Mouse (Mus musculus): ENCODE data around the gene Gimap5. TPM values are rescaled to one million over a fixed set of nuclear protein-coding genes. Genes with fewer than 3 reads are reported as not detected.

The Gimap5 gene
- not detected in 2 replicates for polyA plus RNA-seq (2011; ENCODE audit: insufficient read length, low read depth, missing spikeins)

DNA sequence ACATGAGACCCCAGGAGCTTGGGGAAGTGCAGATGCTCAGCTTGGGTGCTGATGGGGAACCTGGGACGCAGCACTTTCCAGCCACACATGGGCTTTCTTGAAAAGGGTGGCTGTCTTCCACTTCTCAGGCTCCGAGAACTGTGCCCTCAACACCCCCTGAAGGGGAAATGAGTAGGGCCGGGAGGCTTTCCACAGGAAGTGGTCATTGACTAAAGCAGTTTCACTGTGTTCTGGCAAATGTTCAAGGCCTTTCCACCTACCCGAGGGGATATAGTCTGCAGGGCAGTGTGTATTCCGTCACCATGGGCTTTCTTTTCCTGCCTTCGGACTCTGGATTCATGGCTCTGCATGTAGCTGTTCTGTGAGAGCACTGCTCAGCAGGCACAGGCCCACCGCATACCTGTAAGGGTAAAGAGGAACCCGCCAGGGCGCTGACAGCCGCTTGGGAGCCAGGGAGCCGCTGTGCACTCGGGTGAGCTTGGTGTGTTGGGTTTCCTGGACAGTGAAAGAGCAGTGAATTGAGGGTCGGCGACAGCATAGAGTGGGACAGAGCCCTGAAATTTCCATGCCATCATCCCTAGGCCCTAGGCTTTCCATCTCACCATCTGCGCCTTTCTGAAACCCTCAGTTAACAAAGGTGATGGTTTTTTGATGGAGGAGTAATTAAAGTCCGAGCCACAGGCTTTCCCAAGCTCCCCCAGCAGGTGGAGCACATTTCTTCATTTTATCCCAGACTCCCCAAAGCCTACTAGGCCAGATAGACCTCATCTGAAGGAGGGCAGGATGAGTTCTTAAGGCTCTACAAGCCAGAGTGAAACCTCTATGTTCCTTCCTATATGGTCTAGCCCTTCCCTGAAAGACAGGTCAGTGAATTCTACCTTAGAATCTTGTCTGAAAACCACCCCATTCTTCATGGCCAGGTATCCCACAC is at the start of gene Gimap5:
Gimap5 (plus strand) TSS at position 239 of the 931 bp plus-strand sequence.
- TF ChIP-seq POLR2A (IDR thresholded peaks at IDR 0.05; ENCODE audit: low read depth, low read length) (no peak), CTCF (IDR thresholded peaks at IDR 0.05; ENCODE audit: borderline replicate concordance, insufficient read depth, low read length) (no peak)
- H3K4me1 ChIP-seq (ENCODE audit: control insufficient read depth, insufficient read depth, low read length), result no peaks in the 10 kb centered on the region
- no peak within 1 kb of the TSS for H3K4me3 ChIP-seq (ENCODE audit: insufficient read depth, low read length)
- no peak within 1 kb of the TSS for H3K27ac ChIP-seq (ENCODE audit: insufficient read depth, low read length)

DNA sequence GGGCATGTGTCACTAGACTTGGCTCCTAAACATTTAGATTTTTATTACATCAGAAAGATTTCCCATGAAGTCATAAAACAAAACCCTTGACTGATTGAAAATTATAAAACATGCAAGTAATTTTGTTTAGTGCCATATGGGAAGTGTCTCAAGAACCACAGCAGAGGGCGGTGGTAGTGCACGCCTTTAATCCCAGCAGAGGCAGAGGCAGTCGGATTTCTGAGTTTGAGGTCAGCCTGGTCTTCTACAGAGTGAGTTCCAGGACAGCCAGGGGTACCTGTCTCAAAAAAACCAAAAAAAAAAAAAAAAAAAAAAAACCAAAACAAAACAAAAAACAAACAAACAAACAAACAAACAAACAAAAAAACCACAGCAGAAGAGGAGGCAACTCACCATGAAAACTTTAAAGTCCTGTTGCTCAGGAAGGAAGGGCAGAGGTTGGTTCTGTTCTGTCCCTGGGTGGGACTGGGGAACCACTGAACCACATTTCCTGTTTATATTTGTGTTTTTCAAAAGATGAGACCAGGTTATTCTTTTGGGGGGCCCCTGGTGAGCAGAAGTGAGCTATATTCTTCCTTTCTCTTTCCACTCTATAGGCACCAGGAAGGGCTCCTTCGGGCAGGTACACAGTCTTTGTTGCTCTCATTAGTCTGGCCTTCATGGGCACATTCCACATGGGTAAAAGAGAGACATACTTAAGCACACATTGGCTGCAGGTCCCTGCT is 49.0 kb upstream of the Gimap5 start:
- H3K27ac ChIP-seq (ENCODE audit: insufficient read depth, low read length), result no peak overlapping the region
- no peak overlapping the region for H3K4me3 ChIP-seq (ENCODE audit: insufficient read depth, low read length)

DNA sequence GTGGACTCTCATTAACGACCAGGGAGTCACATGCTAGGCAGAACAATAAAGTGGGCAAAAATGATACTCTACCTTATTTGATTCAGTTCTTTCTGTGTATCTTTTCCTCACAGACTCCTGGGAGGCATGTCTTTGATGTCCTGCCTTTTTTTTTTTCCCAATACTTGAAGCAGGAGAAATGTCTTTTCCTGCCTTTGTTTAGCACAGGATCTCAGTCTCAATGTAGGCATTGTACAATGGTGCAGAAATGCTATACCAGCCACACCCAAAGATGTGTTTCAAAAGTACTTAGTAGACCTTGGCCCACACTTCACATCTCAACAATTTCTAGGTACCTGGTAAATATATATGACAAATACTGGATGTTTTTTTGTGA is 48.5 kb upstream of the Gimap5 start:
- no peak overlapping the region for H3K27ac ChIP-seq (ENCODE audit: insufficient read depth, low read length)
- H3K4me3 ChIP-seq (ENCODE audit: insufficient read depth, low read length), result no peak overlapping the region
- H3K4me1 ChIP-seq (ENCODE audit: control insufficient read depth, insufficient read depth, low read length), result no peaks in the 10 kb centered on the region
- TF ChIP-seq POLR2A (IDR thresholded peaks at IDR 0.05; ENCODE audit: low read depth, low read length) (no peak), CTCF (IDR thresholded peaks at IDR 0.05; ENCODE audit: borderline replicate concordance, insufficient read depth, low read length) (no peak)

More for the DNA sequence above, 49.0 kb upstream of the Gimap5 start:
- TF ChIP-seq CTCF (IDR thresholded peaks at IDR 0.05; ENCODE audit: borderline replicate concordance, insufficient read depth, low read length), result no peak
- TF ChIP-seq POLR2A (IDR thresholded peaks at IDR 0.05; ENCODE audit: low read depth, low read length), result no peak
- no peaks in the 10 kb centered on the region for H3K4me1 ChIP-seq (ENCODE audit: control insufficient read depth, insufficient read depth, low read length)

DNA sequence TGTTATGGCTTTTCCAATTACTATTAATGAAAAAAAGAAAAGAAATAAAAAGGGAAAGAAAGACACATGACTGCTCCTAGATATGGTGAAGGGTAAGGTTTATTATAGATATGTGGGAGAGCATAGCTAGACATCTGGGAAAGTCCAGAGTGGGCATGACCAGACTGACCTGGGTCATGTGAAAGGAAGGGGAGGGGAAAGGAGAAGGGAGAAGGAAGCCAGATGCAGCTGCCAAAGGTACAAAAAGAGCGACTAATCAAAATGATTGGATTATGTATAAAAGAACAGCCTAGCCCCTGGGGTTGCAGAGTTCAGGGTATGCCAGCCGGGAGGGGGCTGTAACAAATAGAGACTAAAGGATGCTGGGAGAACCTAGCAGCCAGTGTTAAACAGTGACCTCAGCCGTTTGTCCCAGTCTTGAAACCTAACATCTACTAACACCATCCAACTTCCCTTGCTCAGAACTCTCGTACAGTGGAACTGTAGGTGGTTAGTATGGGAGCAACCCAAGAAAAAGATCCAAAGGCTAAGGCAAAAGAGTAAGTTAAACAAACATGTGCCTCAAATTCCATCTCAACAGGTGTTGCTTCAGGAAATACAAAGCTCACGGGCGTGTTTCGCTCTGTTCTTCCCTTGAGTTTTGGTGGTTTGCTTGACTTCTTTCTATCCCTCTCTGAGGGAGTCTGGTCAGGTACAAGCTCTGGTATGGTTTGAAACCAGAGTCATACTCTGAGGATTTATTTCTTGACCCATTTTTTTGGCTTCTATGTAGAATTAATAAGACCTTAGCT is 47.7 kb upstream of the Gimap5 start:
- H3K27ac ChIP-seq (ENCODE audit: insufficient read depth, low read length), result no peak overlapping the region
- no peak for TF ChIP-seq POLR2A (IDR thresholded peaks at IDR 0.05; ENCODE audit: low read depth, low read length)
- TF ChIP-seq CTCF (IDR thresholded peaks at IDR 0.05; ENCODE audit: borderline replicate concordance, insufficient read depth, low read length), result no peak
- H3K4me3 ChIP-seq (ENCODE audit: insufficient read depth, low read length), result no peak overlapping the region
- no peaks in the 10 kb centered on the region for H3K4me1 ChIP-seq (ENCODE audit: control insufficient read depth, insufficient read depth, low read length)

DNA sequence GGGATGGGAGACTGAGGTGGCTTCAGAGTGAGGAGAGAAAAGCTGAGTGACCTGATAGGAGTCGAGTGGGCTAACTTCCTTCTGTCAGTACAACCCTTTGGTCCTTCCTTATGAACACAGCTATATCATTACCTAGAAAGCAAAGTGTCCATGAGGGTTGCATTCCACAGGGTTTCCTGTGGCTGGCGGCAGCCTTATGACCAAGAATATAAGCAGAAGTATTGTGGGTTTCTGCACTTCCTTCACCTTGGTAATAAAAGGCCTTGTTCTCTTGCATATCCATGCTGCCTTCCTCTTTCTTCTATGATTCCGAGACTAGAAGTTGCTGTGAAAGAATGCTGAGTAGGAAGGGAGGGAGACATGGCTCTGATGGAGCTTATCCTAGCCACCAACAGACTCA is 47.1 kb upstream of the Gimap5 start:
- Histone ChIP-seq H3K4me3 (ENCODE audit: insufficient read depth, low read length) (no peak overlapping the region), H3K4me1 (ENCODE audit: control insufficient read depth, insufficient read depth, low read length) (no peaks in the 10 kb centered on the region), H3K27ac (ENCODE audit: insufficient read depth, low read length) (no peak overlapping the region)
- TF ChIP-seq CTCF (IDR thresholded peaks at IDR 0.05; ENCODE audit: borderline replicate concordance, insufficient read depth, low read length), result no peak

DNA sequence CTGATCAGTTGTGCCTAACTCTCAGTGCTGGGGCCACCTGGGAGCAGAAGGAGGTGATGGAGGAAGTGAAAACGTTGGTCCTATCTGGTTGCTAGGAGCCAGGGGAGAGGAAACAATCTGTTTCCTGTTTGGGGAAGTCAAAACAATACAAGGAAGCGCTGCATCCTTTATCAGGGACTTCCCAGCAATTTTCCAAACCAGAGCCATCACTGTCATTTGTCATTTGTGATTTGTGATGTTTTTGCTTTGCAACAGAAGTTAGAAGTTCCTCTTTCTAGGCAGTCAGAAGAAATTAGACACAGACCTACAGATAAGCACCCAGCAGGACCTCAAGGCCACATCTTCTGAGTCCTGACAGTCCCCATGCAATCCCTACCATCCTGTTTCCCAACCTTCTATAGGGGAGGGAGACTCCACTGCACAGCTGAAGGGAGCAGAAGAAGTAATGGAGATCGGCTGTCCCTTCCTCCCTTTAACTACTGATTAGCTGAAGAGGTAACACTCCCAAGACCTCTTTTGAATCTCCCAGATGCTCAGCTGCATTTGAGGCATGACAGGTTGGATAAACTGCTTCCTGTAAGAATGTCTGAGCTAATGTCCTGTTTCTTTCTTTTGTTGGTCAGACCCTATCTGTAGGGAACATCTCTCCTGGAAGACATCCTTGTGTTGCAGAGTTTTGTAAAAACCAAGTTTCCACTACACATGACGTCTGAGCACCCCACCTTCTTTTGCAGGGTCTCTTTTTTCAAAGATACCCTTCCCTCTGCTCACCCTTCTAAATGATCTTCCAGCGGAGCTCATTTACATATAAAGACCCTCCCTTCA is 45.5 kb upstream of the Gimap5 start:
- Histone ChIP-seq H3K4me3 (ENCODE audit: insufficient read depth, low read length) (no peak overlapping the region), H3K4me1 (ENCODE audit: control insufficient read depth, insufficient read depth, low read length) (no peaks in the 10 kb centered on the region), H3K27ac (ENCODE audit: insufficient read depth, low read length) (no peak overlapping the region)
- TF ChIP-seq POLR2A (IDR thresholded peaks at IDR 0.05; ENCODE audit: low read depth, low read length) (no peak), CTCF (IDR thresholded peaks at IDR 0.05; ENCODE audit: borderline replicate concordance, insufficient read depth, low read length) (no peak)

DNA sequence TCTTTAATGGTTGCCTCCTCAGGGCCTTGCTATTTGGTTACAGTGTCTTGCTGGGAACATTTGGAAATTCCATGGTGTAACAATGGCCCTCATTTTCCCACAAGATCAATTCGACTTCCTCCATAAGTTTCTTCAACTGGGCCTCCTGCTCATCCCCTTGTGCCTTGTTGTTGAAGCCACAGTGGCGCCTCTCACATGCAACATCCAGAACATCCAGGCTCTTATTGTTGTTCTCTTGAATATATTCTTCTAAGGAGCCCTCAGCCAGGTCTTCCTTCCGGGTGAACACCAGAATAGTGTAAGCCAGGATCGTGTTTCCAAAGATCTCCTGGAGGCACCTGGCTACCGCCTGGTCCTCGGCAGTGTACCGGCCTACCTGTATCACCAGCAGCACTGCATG is 43.9 kb upstream of the Gimap5 start:
- Histone ChIP-seq H3K4me3 (ENCODE audit: insufficient read depth, low read length) (no peak overlapping the region), H3K4me1 (ENCODE audit: control insufficient read depth, insufficient read depth, low read length) (no peaks in the 10 kb centered on the region), H3K27ac (ENCODE audit: insufficient read depth, low read length) (no peak overlapping the region)
- TF ChIP-seq CTCF (IDR thresholded peaks at IDR 0.05; ENCODE audit: borderline replicate concordance, insufficient read depth, low read length), result no peak
- TF ChIP-seq POLR2A (IDR thresholded peaks at IDR 0.05; ENCODE audit: low read depth, low read length), result no peak

DNA sequence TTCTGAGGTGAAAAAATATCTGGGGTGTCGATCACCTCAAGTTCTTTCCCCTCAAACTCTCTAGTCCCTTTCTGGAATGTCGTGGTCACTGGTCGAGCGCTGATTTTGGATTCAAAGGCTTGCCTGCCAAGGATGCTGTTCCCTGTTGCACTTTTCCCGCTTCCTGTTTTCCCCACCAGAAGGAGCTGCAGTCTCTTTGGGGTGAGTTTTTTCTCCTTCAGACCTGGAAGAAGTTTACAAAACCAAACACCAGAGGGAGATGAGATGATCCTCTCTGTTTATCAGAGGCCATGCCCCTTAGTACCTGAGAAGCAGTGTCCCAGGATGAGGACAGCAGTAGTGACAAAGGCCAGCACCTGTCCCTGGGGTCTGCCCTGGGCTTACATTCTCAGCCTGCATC is 43.4 kb upstream of the Gimap5 start:
- Histone ChIP-seq H3K27ac (ENCODE audit: insufficient read depth, low read length) (no peak overlapping the region), H3K4me1 (ENCODE audit: control insufficient read depth, insufficient read depth, low read length) (no peaks in the 10 kb centered on the region), H3K4me3 (ENCODE audit: insufficient read depth, low read length) (no peak overlapping the region)
- TF ChIP-seq POLR2A (IDR thresholded peaks at IDR 0.05; ENCODE audit: low read depth, low read length), result no peak
- TF ChIP-seq CTCF (IDR thresholded peaks at IDR 0.05; ENCODE audit: borderline replicate concordance, insufficient read depth, low read length), result no peak

DNA sequence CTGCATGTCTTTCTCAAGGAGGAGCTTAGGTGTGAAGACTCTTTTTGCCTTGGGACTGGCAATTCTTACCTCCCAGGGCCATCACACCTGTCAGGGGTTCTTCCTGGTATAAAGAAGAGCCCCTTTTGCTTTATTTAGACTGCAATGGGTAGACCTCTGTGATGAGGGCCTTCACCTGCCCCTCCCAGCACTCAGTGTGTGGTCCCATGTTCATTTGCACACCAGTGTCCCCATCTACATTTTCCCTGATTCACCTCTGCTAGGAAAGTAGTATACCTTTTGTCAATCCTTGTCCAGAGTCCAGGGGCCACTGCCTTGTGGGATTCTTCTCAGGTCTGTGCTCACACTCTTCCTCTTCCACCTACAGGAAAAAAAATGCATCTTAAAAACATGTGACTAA is 41.9 kb upstream of the Gimap5 start:
- TF ChIP-seq CTCF (IDR thresholded peaks at IDR 0.05; ENCODE audit: borderline replicate concordance, insufficient read depth, low read length), result no peak
- no peak for TF ChIP-seq POLR2A (IDR thresholded peaks at IDR 0.05; ENCODE audit: low read depth, low read length)
- Histone ChIP-seq H3K4me3 (ENCODE audit: insufficient read depth, low read length) (no peak overlapping the region), H3K27ac (ENCODE audit: insufficient read depth, low read length) (no peak overlapping the region), H3K4me1 (ENCODE audit: control insufficient read depth, insufficient read depth, low read length) (no peaks in the 10 kb centered on the region; the same call in 1 of the 2 replicates)
